Mouse (Mus musculus) heart, postnatal 0 days (tissue): Measurements from ENCODE around the gene B9d2. TPM values are rescaled to one million over a fixed set of nuclear protein-coding genes. Genes with fewer than 3 reads are reported as not detected.

Source experiments
- ATAC-seq: fragments of 200-750 bp; cut with Nextera tagmentation; 2 replicates; pipeline ENCODE4 v1.8.0; 2017; ENCODE audit warnings: low read depth, moderate number of reproducible peaks, moderate library complexity; ENCODE audit not compliant: insufficient read depth
- DNase-seq: peaks from one replicate; pipeline ENCODE4 v3.0.0-alpha.2; 2016; ENCODE audit warnings: low spot score
- H3K27ac ChIP-seq: fragments of 300-500 bp; sonication (generic); 2 replicates; pipeline ENCODE4 v1.5.1; 2014; ENCODE audit warnings: low read depth, mild to moderate bottlenecking
- H3K27me3 ChIP-seq: fragments of 300-500 bp; sonication (generic); 2 replicates; pipeline ENCODE4 v1.6.1; 2014; ENCODE audit warnings: low read length, mixed read lengths; ENCODE audit not compliant: control insufficient read depth, insufficient read depth
- H3K36me3 ChIP-seq: fragments of 300-500 bp; sonication (generic); replicated peaks from 2 replicates; pipeline ENCODE4 v1.6.1; 2014; ENCODE audit warnings: low read length, mixed read lengths; ENCODE audit not compliant: control insufficient read depth, insufficient read depth
- H3K4me1 ChIP-seq: fragments of 300-500 bp; sonication (generic); 2 replicates; pipeline ENCODE4 v1.6.1; 2014; ENCODE audit warnings: antibody characterized with exemption; ENCODE audit not compliant: control insufficient read depth, insufficient read depth
- H3K4me2 ChIP-seq: fragments of 300-500 bp; sonication (generic); 2 replicates; pipeline ENCODE4 v1.6.1; 2014; ENCODE audit warnings: low read depth, mild to moderate bottlenecking, low read length, moderate library complexity
- H3K4me3 ChIP-seq: fragments of 300-500 bp; sonication (generic); 2 replicates; pipeline ENCODE4 v1.5.1; 2014; ENCODE audit warnings: low read depth, low read length
- H3K9ac ChIP-seq: fragments of 300-500 bp; sonication (generic); replicated peaks from 2 replicates; pipeline ENCODE4 v1.6.1; 2014; ENCODE audit warnings: low read depth, low read length, mixed read lengths
- H3K9me3 ChIP-seq: fragments of 300-500 bp; sonication (generic); replicated peaks from 2 replicates; pipeline ENCODE4 v1.6.1; 2016; ENCODE audit warnings: low read length; ENCODE audit not compliant: control insufficient read depth
- CTCF ChIP-seq: IDR thresholded peaks from 2 replicates; pipeline ENCODE4 v1.5.1; 2016; ENCODE audit warnings: antibody characterized with exemption, control low read depth, low read depth
- EP300 ChIP-seq: IDR thresholded peaks from 2 replicates; pipeline ENCODE4 v1.6.1; 2016; ENCODE audit warnings: antibody characterized with exemption, low read depth
- WGBS: fragments of 180-500 bp; shearing (Covaris S2); extraction: QIAGEN DNeasy Blood & Tissue Kit; methylation state at CpG from one replicate; pipeline ENCODE4 v1.1.7; 2014; 5-methylcytosine and 5-hydroxymethylcytosine counted together
- polyA plus RNA-seq: library from polyadenylated mRNA; unstranded; fragments of >200 nt; fragmentation: Nextera tagmentation; extraction: Ambion mirVana; gene quantifications from 2 replicates; pipeline ENCODE4 v1.2.1, GENCODE M21; 2015
- total RNA-seq: library from RNA; depleted of rRNA; stranded (reverse); fragments of >200 nt; gene quantifications from 2 replicates; pipeline ENCODE4 v1.2.3, GENCODE M21; 2014; ENCODE audit warnings: low replicate concordance

Gene B9d2
- total and polyA plus RNA-seq, 2 experiments from 2014 or later: 5.0 to 26.5 TPM

- DNase-seq (peak; percentile 74), ATAC-seq (peak; percentile 18; the same call in 1 of the 2 replicates)
- no peaks in the 10 kb centered on the region for H3K27me3 ChIP-seq
- no peak overlapping the region for H3K9ac ChIP-seq
- 30% methylated on average over 6 of the region's 6 CpGs for WGBS
- peak; percentile 70 for TF ChIP-seq EP300
- no peak for TF ChIP-seq CTCF
- H3K4me2 ChIP-seq: no peak overlapping the region
- H3K36me3 ChIP-seq: peaks cover 12% of the 10 kb centered on the region
- H3K27ac ChIP-seq: peak overlapping the region; percentile 81
- H3K4me3 ChIP-seq: no peak overlapping the region
- H3K9me3 ChIP-seq: peaks cover 7% of the 10 kb centered on the region; the same call in 1 of the 2 replicates
- peaks cover 52% of the 10 kb centered on the region for H3K4me1 ChIP-seq
These were observed 25.2 kb downstream of the B9d2 start for GRCm38 (mm10) chr7:25705801-25706251.

DNA sequence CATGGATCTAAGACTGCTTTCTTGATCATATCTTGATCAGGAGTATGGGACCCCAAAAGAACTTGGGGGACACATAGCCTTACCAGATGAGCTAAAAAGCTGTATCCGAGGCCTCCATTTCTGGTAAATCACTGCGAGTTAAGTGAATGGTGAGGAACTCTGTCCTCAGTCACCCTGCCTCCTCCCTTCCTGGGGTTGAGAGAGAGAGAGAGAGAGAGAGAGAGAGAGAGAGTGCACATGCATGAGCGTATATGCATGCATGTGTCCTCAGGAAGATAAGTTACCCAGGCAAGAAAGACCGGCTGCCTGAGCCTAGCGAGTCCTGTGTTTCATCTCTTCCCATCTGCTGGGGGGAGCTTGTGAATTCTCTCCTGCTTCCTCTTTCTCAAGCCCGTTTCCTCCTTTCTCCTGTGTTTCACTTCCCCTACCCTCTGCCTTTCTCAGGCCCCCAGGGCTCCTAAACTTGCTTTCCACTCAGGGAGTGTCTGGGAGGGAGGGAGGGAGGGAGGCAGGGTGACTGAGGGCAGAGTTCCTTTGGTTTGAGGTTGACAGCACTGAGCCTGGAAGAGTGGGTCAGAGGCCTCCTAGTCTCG is 26.1 kb downstream of the B9d2 start:
- peak overlapping the region; percentile 81 for H3K27ac ChIP-seq
- peaks cover 9% of the 10 kb centered on the region; the same call in 1 of the 2 replicates for H3K36me3 ChIP-seq
- H3K4me2 ChIP-seq: no peak overlapping the region
- no peak; the same call in 1 of the 2 replicates for TF ChIP-seq EP300
- TF ChIP-seq CTCF: no peak
- WGBS: 54% methylated on average over 7 of the region's 7 CpGs
- H3K4me3 ChIP-seq: no peak overlapping the region
- H3K9me3 ChIP-seq: peaks cover 5% of the 10 kb centered on the region; the same call in 1 of the 2 replicates
- H3K4me1 ChIP-seq: peaks cover 61% of the 10 kb centered on the region
- DNase-seq: no peak
- no peaks in the 10 kb centered on the region for H3K27me3 ChIP-seq
- no peak for ATAC-seq
- H3K9ac ChIP-seq: no peak overlapping the region

GRCm38 (mm10) chr7:25707581-25708292 is 27.2 kb downstream of the B9d2 start:
- DNase-seq: no peak
- ATAC-seq: peak; percentile 63
- Histone ChIP-seq H3K9me3 (no peaks in the 10 kb centered on the region), H3K4me2 (peak overlapping the region; percentile 16; the same call in 1 of the 2 replicates), H3K27me3 (no peaks in the 10 kb centered on the region), H3K27ac (peak overlapping the region; percentile 81), H3K36me3 (peaks cover 12% of the 10 kb centered on the region), H3K4me3 (no peak overlapping the region), H3K4me1 (peaks cover 66% of the 10 kb centered on the region), H3K9ac (no peak overlapping the region)
- no peak for TF ChIP-seq CTCF
- peak; percentile 8; the same call in 1 of the 2 replicates for TF ChIP-seq EP300
- 40% methylated on average over 15 of the region's 15 CpGs for WGBS

GRCm38 (mm10) chr7:25709961-25710360 is 29.4 kb downstream of the B9d2 start:
- H3K9ac ChIP-seq: peak overlapping the region; percentile 30; the same call in 1 of the 2 replicates
- peak; percentile 33 for ATAC-seq

DNA sequence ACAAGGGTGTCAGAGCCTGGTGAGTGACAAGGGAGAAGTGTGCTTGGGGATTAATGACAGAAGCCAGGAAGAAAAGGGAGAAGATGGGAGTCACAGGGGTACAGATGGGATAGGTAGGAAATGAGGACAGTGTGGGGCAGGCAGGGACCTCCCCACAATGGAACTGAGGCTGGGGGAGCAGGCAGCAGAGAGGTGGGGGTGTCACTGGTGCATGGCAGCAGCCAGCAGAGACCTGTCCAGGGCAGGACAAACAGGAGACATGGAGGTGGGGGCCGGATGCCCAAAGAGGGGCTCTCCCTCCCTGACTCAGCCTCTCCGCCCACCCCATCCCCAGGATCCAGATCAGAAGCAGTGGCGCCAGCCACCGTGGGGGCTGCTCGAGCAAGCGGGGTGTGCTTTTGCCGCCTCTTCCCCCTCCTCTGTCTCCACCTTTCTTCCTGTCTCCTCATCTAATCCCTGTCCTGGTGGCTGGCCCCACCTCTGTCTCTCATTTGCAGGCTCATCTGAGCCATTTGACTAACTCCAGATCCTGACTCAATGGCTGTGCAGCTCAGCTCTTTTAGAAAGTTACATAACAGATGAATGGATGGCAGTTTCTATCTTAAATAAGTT is 30.0 kb downstream of the B9d2 start:
- Histone ChIP-seq H3K4me1 (peaks cover 44% of the 10 kb centered on the region), H3K9me3 (no peaks in the 10 kb centered on the region), H3K4me2 (peak overlapping the region; percentile 30), H3K27ac (peak overlapping the region; percentile 81; the same call in 1 of the 2 replicates), H3K4me3 (no peak overlapping the region), H3K36me3 (peaks cover 41% of the 10 kb centered on the region), H3K27me3 (no peaks in the 10 kb centered on the region), H3K9ac (peak overlapping the region; percentile 30; the same call in 1 of the 2 replicates)
- WGBS: 14% methylated on average over 7 of the region's 7 CpGs
- DNase-seq (no peak), ATAC-seq (peak; percentile 5; the same call in 1 of the 2 replicates)
- TF ChIP-seq CTCF: no peak
- no peak for TF ChIP-seq EP300

More at GRCm38 (mm10) chr7:25709961-25710360, 29.4 kb downstream of the B9d2 start:
- Histone ChIP-seq H3K4me1 (peaks cover 50% of the 10 kb centered on the region), H3K4me2 (peak overlapping the region; percentile 30), H3K4me3 (no peak overlapping the region), H3K36me3 (peaks cover 34% of the 10 kb centered on the region), H3K27ac (peak overlapping the region; percentile 81), H3K27me3 (no peaks in the 10 kb centered on the region), H3K9me3 (no peaks in the 10 kb centered on the region)
- 7% methylated on average over 12 of the region's 12 CpGs for WGBS
- DNase-seq: no peak
- no peak for TF ChIP-seq CTCF
- no peak for TF ChIP-seq EP300
